Mouse (Mus musculus): ENCODE measurements around the gene Tmem141. TPM values are rescaled to one million over a fixed set of nuclear protein-coding genes. Genes with fewer than 3 reads are reported as not detected.

The Tmem141 gene
- polyA plus RNA-seq, 2 experiments, result 9.4 to 9.8 TPM

- Histone ChIP-seq H3K36me3 (replicated peaks; ENCODE audit: control insufficient read depth, insufficient read depth, low read depth) (no peaks in the 10 kb centered on the region), H3K4me1 (replicated peaks; ENCODE audit: control insufficient read depth in 2 of 2, insufficient read depth in 2 of 2, low read length in 1 of 2) (peaks cover 0 to 4% of the 10 kb centered on the region in 2 experiments; a peak in 2 of 4 replicates), H3K9ac (replicated peaks) (no peak overlapping the region), H3K27ac (no peak overlapping the region), H3K9me3 (ENCODE audit: control insufficient read depth, low read length) (no peaks in the 10 kb centered on the region), H3K27me3 (ENCODE audit: control insufficient read depth, insufficient read depth, low read length) (peaks cover 23% of the 10 kb centered on the region), H3K4me2 (ENCODE audit: low read depth) (no peak overlapping the region), H3K4me3 (ENCODE audit: insufficient read depth in 1 of 2, low read depth in 2 of 2, low read length in 2 of 2) (no peak overlapping the region)
- DNase-seq (ENCODE audit: low read depth in 3 of 3, low spot score in 3 of 3), result no peak
- no peak for TF ChIP-seq EP300 (IDR thresholded peaks at IDR 0.05; ENCODE audit: low read depth)
- no peak for TF ChIP-seq CTCF (IDR thresholded peaks at IDR 0.05; ENCODE audit: low read depth)
- no peak for ATAC-seq (ENCODE audit: insufficient read depth)
- 19% methylated on average over 22 of the region's 22 CpGs for WGBS (ENCODE audit: insufficient replicate concordance)
Observed at GRCm38 (mm10) chr2:25616398-25616797, 5.4 kb downstream of the Tmem141 start.

- peak overlapping the region; percentile 75 to 88; a peak in 3 of 4 replicates for H3K4me3 ChIP-seq (ENCODE audit: insufficient read depth in 1 of 2, low read depth in 2 of 2, low read length in 2 of 2)
Observed at GRCm38 (mm10) chr2:25608671-25609070, 13.1 kb downstream of the Tmem141 start.

DNA sequence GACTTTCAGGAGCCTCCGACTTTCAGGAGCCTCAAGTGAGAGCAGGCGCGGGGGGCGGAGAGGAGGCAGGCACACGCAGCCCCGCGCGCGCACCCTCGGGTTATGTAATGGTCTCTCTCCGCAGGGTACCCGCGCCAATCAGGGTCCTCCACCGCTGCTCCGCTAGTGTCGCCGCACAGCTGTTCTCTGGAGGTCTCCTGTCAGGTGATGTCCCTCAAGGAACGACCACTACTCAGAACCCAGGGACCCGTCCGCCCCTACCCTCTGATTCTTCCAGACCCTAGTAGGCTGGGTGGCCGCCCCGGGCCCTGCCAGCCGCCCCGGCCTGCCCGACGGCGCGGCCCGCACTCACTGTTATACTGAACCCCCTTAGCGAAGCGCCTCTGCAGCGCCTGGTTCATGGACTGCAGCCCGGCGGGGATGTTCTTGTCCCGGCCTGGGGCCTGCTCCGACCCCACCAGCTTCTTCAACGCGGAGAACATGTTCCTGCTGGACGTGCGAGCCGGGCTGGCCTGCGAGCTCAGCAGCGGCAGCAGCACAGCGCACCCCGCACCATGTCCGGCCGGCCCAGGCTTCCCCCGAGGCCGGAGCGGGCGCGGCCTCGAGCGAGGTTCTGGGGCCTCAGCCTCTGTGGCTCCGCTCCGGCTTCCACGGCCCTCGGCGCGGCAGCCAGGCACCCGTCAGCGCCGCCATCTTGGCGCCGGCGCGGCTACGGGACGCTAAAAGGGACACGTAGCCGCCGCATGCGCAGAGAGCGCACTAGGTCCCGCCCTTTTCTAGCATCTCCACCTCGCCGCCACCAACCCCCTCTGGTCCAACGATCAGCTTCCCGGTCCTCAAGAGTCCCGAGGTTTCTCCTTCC lies 13.8 kb downstream of the Tmem141 start, which contains the start of gene Rabl6:
Rabl6 (minus strand) TSS at position 761 of the 862 bp plus-strand sequence.
- H3K9ac ChIP-seq (replicated peaks), result peak within 1 kb of the TSS; percentile 83
- no peaks in the 10 kb centered on the region for H3K27me3 ChIP-seq (ENCODE audit: control insufficient read depth, insufficient read depth, low read length)
- H3K36me3 ChIP-seq (replicated peaks; ENCODE audit: control insufficient read depth, insufficient read depth, low read depth), result no peaks in the 10 kb centered on the region
- H3K4me3 ChIP-seq (ENCODE audit: insufficient read depth in 1 of 2, low read depth in 2 of 2, low read length in 2 of 2), result peak within 1 kb of the TSS; percentile 75 to 88
- peak within 1 kb of the TSS; percentile 80 for H3K4me2 ChIP-seq (ENCODE audit: low read depth)
- peak; percentile 83 for ATAC-seq (ENCODE audit: insufficient read depth)
- peak within 1 kb of the TSS; percentile 24 for H3K27ac ChIP-seq
- peak; percentile 71 to 75 (median 74) for DNase-seq (ENCODE audit: low read depth in 3 of 3, low spot score in 3 of 3)
- no peaks in the 10 kb centered on the region for H3K9me3 ChIP-seq (ENCODE audit: control insufficient read depth, low read length)
- under 1% methylated on average over 80 of the region's 80 CpGs for WGBS (ENCODE audit: insufficient replicate concordance)
- TF ChIP-seq CTCF (IDR thresholded peaks at IDR 0.05; ENCODE audit: low read depth) (no peak), EP300 (IDR thresholded peaks at IDR 0.05; ENCODE audit: low read depth) (no peak)
- peaks cover 15 to 16% of the 10 kb centered on the region in 2 experiments for H3K4me1 ChIP-seq (replicated peaks; ENCODE audit: control insufficient read depth in 2 of 2, insufficient read depth in 2 of 2, low read length in 1 of 2)

More at GRCm38 (mm10) chr2:25608671-25609070, 13.1 kb downstream of the Tmem141 start:
- TF ChIP-seq CTCF (IDR thresholded peaks at IDR 0.05; ENCODE audit: low read depth), result no peak
- Histone ChIP-seq H3K4me1 (replicated peaks; ENCODE audit: control insufficient read depth in 2 of 2, insufficient read depth in 2 of 2, low read length in 1 of 2) (peaks cover 15 to 16% of the 10 kb centered on the region in 2 experiments), H3K27ac (no peak overlapping the region), H3K9ac (replicated peaks) (no peak overlapping the region), H3K36me3 (replicated peaks; ENCODE audit: control insufficient read depth, insufficient read depth, low read depth) (no peaks in the 10 kb centered on the region), H3K4me2 (ENCODE audit: low read depth) (peak overlapping the region; percentile 80), H3K27me3 (ENCODE audit: control insufficient read depth, insufficient read depth, low read length) (no peaks in the 10 kb centered on the region), H3K9me3 (ENCODE audit: control insufficient read depth, low read length) (no peaks in the 10 kb centered on the region)
- DNase-seq (ENCODE audit: low read depth in 3 of 3, low spot score in 3 of 3) (no peak), ATAC-seq (ENCODE audit: insufficient read depth) (peak; percentile 9; the same call in 1 of the 2 replicates)
- WGBS (ENCODE audit: insufficient replicate concordance), result 50% methylated on average over 10 of the region's 10 CpGs

DNA sequence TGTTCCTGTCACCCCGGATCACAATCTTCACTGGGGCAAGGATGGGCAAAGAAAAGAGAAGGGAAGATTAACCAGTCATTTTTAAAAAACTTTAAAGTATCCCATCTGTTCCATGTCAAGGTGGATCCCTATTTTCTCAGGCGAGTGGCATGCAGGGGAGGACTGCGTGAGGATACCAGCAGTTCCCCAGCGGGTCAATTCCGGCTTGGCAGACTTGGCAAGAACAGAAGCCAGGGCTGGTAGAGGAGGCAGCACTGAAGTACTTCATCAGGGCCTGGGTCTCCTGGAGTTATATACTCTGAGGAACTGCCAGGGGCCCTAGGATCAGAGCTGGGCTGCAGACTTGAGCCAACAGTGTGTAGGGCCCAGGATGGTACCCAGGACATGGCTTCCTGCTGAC lies 19.3 kb downstream of the Tmem141 start:
- DNase-seq (ENCODE audit: low read depth in 3 of 3, low spot score in 3 of 3) (no peak), ATAC-seq (ENCODE audit: insufficient read depth) (no peak)
- H3K36me3 ChIP-seq (replicated peaks; ENCODE audit: control insufficient read depth, insufficient read depth, low read depth), result peaks cover 37% of the 10 kb centered on the region

DNA sequence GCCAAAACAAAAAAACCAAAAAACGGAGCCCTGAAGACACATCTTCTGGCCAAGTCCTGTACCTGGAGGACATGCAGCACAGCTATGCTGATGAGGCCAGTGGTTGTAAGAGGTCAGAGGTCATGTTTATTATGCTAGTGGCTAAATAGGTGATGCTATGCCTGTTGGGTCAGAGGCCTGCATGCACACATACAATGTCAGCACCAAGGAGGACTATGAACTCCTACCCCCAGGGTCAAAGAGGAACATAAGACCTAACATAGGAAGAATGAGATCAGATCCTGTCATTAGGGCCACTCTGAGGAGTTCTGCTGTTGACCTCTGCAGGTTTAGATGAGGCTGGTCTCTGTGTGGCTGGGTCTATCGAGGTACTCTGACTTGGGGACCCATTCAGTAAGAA lies 21.8 kb downstream of the Tmem141 start:
- Histone ChIP-seq H3K27ac (no peak overlapping the region), H3K9ac (replicated peaks) (no peak overlapping the region), H3K4me3 (ENCODE audit: insufficient read depth in 1 of 2, low read depth in 2 of 2, low read length in 2 of 2) (no peak overlapping the region), H3K9me3 (ENCODE audit: control insufficient read depth, low read length) (no peaks in the 10 kb centered on the region), H3K4me2 (ENCODE audit: low read depth) (no peak overlapping the region), H3K4me1 (replicated peaks; ENCODE audit: control insufficient read depth in 2 of 2, insufficient read depth in 2 of 2, low read length in 1 of 2) (no peaks in the 10 kb centered on the region; a peak in 1 of 4 replicates), H3K27me3 (ENCODE audit: control insufficient read depth, insufficient read depth, low read length) (no peaks in the 10 kb centered on the region), H3K36me3 (replicated peaks; ENCODE audit: control insufficient read depth, insufficient read depth, low read depth) (peaks cover 55% of the 10 kb centered on the region)
- TF ChIP-seq EP300 (IDR thresholded peaks at IDR 0.05; ENCODE audit: low read depth) (no peak), CTCF (IDR thresholded peaks at IDR 0.05; ENCODE audit: low read depth) (no peak)
- peak; percentile 57; the same call in 1 of the 2 replicates for ATAC-seq (ENCODE audit: insufficient read depth)
- DNase-seq (ENCODE audit: low read depth in 3 of 3, low spot score in 3 of 3), result no peak
- 72% methylated on average over 2 of the region's 2 CpGs for WGBS (ENCODE audit: insufficient replicate concordance)

More for the DNA sequence above, 19.3 kb downstream of the Tmem141 start:
- Histone ChIP-seq H3K4me2 (ENCODE audit: low read depth) (no peak overlapping the region), H3K27ac (no peak overlapping the region), H3K9ac (replicated peaks) (no peak overlapping the region), H3K9me3 (ENCODE audit: control insufficient read depth, low read length) (no peaks in the 10 kb centered on the region), H3K27me3 (ENCODE audit: control insufficient read depth, insufficient read depth, low read length) (no peaks in the 10 kb centered on the region), H3K4me3 (ENCODE audit: insufficient read depth in 1 of 2, low read depth in 2 of 2, low read length in 2 of 2) (no peak overlapping the region), H3K4me1 (replicated peaks; ENCODE audit: control insufficient read depth in 2 of 2, insufficient read depth in 2 of 2, low read length in 1 of 2) (peaks cover 10 to 13% of the 10 kb centered on the region in 2 experiments; a peak in 3 of 4 replicates)
- 90% methylated on average over 5 of the region's 5 CpGs for WGBS (ENCODE audit: insufficient replicate concordance)
- TF ChIP-seq EP300 (IDR thresholded peaks at IDR 0.05; ENCODE audit: low read depth), result no peak
- no peak for TF ChIP-seq CTCF (IDR thresholded peaks at IDR 0.05; ENCODE audit: low read depth)

Data from liver, embryonic 14.5 days (tissue).